Mouse (Mus musculus) A20 (cell line): ENCODE results near the gene Hc.
A peak's percentile ranks its signal among the peaks of the same experiment; 100 is the strongest.

Experiments used
- DNase-seq: peaks from one replicate; pipeline ENCODE4 v3.0.0-alpha.2; 2011; ENCODE audit warnings: low read depth, low spot score

Hc gene

GRCm38 (mm10) chr2:34954344-34954743 is 106.9 kb downstream of the Hc start:
- peak; percentile 52 for DNase-seq

GRCm38 (mm10) chr2:34953547-34954116 is 107.6 kb downstream of the Hc start:
- no peak for DNase-seq

GRCm38 (mm10) chr2:34953018-34953417 is 108.2 kb downstream of the Hc start:
- DNase-seq, result peak; percentile 48

GRCm38 (mm10) chr2:34951469-34951868 is 109.8 kb downstream of the Hc start:
- no peak for DNase-seq

- no peak for DNase-seq
These were observed 112.6 kb downstream of the Hc start for GRCm38 (mm10) chr2:34948622-34949021.

GRCm38 (mm10) chr2:34946046-34946445 is 115.2 kb downstream of the Hc start:
- DNase-seq, result no peak

GRCm38 (mm10) chr2:34945580-34945979 is 115.7 kb downstream of the Hc start:
- no peak for DNase-seq

GRCm38 (mm10) chr2:34944761-34945160 is 116.5 kb downstream of the Hc start:
- peak; percentile 46 for DNase-seq

GRCm38 (mm10) chr2:34943556-34944120 is 117.6 kb downstream of the Hc start:
- DNase-seq, result no peak

GRCm38 (mm10) chr2:34941061-34941675 is 120.1 kb downstream of the Hc start:
- DNase-seq, result no peak

GRCm38 (mm10) chr2:34940246-34940645 is 121.0 kb downstream of the Hc start:
- DNase-seq, result no peak

GRCm38 (mm10) chr2:34938269-34939208 is 122.7 kb downstream of the Hc start:
- no peak for DNase-seq

GRCm38 (mm10) chr2:34937460-34937859 is 123.8 kb downstream of the Hc start:
- no peak for DNase-seq
